Mouse (Mus musculus) E14TG2a.4 (cell line): Measurements from ENCODE around the gene Slc6a16.

Experiments used
- CTCF ChIP-seq: conservative IDR thresholded peaks from 2 replicates; pipeline ENCODE4 v1.5.1; 2014; ENCODE audit warnings: low read length
- NANOG ChIP-seq: IDR thresholded peaks from 2 replicates; pipeline ENCODE4 v1.6.1; 2014; ENCODE audit warnings: borderline replicate concordance, low read length, mixed read lengths
- POU5F1 ChIP-seq: IDR thresholded peaks from 2 replicates; pipeline ENCODE4 v1.6.1; 2014; ENCODE audit warnings: low read length, borderline replicate concordance

DNA sequence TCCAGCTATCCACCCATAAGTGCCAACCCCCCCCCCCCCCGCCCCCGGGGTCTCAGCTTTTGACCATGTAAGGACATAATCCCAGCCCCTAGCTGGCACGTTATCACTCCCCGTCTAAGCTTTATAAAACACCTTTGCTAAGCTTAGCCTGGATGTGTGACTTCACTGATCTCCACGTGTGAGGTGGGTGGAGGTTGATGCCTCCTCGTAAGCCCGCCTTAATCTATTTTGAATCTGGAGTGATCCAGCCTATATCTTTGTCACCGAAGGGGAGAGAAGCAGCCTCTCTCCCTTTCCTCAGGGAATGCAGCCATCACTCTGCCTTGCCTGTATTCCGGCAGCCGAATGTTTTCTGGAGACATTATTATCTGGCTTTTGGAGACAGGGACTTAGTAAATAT, 38.2 kb upstream of the Slc6a16 start:
- no peak for TF ChIP-seq CTCF
- TF ChIP-seq NANOG: no peak
- TF ChIP-seq POU5F1: no peak
